Mouse (Mus musculus) liver, adult 2 months (tissue): ENCODE data around the gene Dchs2.

Source experiments
- CTCF ChIP-seq: fragments of 200-500 bp; IDR thresholded peaks from 2 replicates; pipeline ENCODE4 v1.5.1; 2011; ENCODE audit warnings: low read depth, low read length, control low read depth
- POLR2A ChIP-seq: fragments of 200-500 bp; IDR thresholded peaks from 2 replicates; pipeline ENCODE4 v1.6.1; 2011; ENCODE audit warnings: low read length, control low read depth; ENCODE audit not compliant: insufficient read depth; ENCODE audit errors: extremely low read depth

DNA sequence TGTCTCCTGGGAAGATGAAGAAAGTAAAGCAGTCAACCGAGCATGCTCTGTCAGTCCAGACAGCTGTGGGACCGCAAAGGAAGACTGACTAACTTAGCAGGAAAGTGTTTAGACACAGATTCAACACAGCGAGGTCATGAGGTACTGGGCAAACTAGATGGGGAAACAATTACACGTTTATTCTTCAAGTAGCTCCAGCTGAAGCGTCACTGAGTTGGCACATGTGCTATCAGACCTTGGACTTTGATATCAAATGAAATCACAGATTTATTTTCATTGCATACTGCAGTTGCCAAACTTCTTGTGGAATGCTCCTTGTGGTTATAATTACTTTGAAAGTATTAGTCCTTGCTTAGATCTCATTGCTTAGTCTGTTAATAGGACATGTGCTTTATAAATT lies 67.2 kb downstream of the Dchs2 start:
- TF ChIP-seq POLR2A, result no peak
- TF ChIP-seq CTCF, result no peak
